Mouse (Mus musculus) megakaryocyte, embryonic 14.5 days (primary cell): ENCODE measurements at regions not wholly inside any gene's neighbourhood (a gene's known extent, or its start where the extent isn't known, plus 50 kb on each side); places are given as distances from the start of the nearest gene placed in this dataset.

ENCODE experiments used
- FLI1 ChIP-seq: IDR thresholded peaks from 2 replicates; pipeline ENCODE4 v1.6.1; 2012; ENCODE audit warnings: low read length, inconsistent platforms, mixed read lengths
- GATA1 ChIP-seq: IDR thresholded peaks from 3 replicates; pipeline ENCODE4 v1.6.1; 2012; ENCODE audit warnings: mixed read lengths, low read length, inconsistent platforms, borderline replicate concordance

GRCm38 (mm10) chr3:51121703-51122540, 102.3 kb upstream of the Noct start:
- no peak for TF ChIP-seq GATA1
- no peak for TF ChIP-seq FLI1
